Mouse (Mus musculus) naive thymus-derived CD4-positive, alpha-beta T cell, adult 5 months (primary cell): ENCODE results near the gene Fcho2. TPM values are rescaled to one million over a fixed set of nuclear protein-coding genes. Genes with fewer than 3 reads are reported as not detected.

Experiments used
- polyA plus RNA-seq: library from polyadenylated mRNA; unstranded; fragments of 100-300 nt; shearing (Covaris generic); gene quantifications from one replicate; pipeline ENCODE4 v1.2.1, GENCODE M21; 2017

Gene Fcho2
- polyA plus RNA-seq, result 48.4 TPM

GRCm38 (mm10) chr13:98815147-98815785 lies at the start of gene Fcho2:
Gene Fcho2 (minus strand): TSS chr13:98815449.

GRCm38 (mm10) chr13:98694773-98695314 lies 120.4 kb downstream of the Fcho2 start, which contains the start of gene Tmem171:
Gene Tmem171 (minus strand): TSS chr13:98694834.

Other genes with a start within 250 kb of the Fcho2 start
- not detected for gene Tmem174, start 178.0 kb downstream of the Fcho2 start, polyA plus RNA-seq
- not detected for gene Tmem171, start 120.6 kb downstream of the Fcho2 start, polyA plus RNA-seq
- 80.6 TPM for gene Tnpo1, start 110.9 kb upstream of the Fcho2 start, polyA plus RNA-seq
- gene 1700024P04Rik, start 169.1 kb upstream of the Fcho2 start, polyA plus RNA-seq, result not detected